Mouse (Mus musculus): Measurements from ENCODE around the gene Uba7. TPM values are rescaled to one million over a fixed set of nuclear protein-coding genes. Genes with fewer than 3 reads are reported as not detected.

Gene Uba7
- polyA plus RNA-seq, 1 experiment = 0.51 TPM

DNA sequence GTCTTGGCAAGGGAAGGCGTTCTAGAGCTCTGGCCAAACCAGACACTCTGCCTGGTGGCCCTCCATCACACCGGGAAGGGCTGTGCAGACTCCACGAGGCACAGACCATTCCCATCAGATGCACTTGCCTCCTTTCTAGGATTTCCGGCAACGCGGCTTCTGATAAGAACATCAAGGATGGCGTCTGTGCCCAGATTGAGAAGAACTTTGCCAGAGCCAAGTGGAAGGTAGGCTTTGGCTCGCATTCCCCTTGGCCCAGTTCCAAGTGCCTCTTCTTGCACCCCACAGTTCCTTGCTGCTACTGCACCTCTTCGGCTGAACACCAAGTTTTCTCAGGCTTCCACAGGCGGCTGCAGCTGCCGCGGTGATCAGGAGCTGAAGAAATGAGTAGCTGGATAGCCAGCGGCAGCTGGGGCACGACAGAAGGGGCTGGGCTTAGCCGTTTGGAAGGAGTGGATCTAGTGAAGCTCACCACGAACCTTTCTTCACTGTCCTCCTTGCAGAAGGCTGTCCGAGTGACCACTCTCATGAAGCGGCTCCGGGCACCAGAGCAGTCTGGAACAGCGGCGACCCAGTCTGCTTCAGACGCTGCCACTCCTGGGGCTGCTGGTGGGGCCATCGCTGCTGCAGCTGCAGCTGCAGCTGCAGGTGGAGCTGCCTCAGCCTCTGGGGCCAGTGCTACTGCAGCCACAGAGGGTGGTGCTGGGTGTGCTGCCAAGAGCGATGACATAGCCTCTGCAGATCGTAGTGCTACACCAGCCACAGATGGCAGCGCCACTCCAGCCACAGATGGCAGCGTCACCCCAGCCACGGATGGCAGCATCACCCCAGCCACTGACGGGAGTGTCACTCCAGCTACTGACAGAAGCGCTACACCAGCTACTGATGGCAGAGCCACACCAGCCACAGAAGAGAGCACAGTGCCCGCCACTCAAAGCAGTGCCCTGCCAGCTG is 27.8 kb upstream of the Uba7 start:
- H3K36me3 ChIP-seq (ENCODE audit: control insufficient read depth, insufficient read depth) = no peaks in the 10 kb centered on the region
- peaks cover 9% of the 10 kb centered on the region for H3K79me3 ChIP-seq (ENCODE audit: low read depth)
- H3ac ChIP-seq (ENCODE audit: control insufficient read depth, insufficient read length, low read depth) = peak overlapping the region; percentile 37
- no peak for TF ChIP-seq FOSL1 (IDR thresholded peaks at IDR 0.05; ENCODE audit: insufficient read depth, low read length, poor library complexity, severe bottlenecking)
- TF ChIP-seq MYOG (IDR thresholded peaks at IDR 0.05; ENCODE audit: control insufficient read depth, extremely low read depth, insufficient read length) = no peak
- no peak for TF ChIP-seq CEBPB (IDR thresholded peaks at IDR 0.05; ENCODE audit: low read depth)
- TF ChIP-seq MAX (IDR thresholded peaks at IDR 0.05) = no peak
- TF ChIP-seq CTCF (IDR thresholded peaks at IDR 0.05; ENCODE audit: control insufficient read depth, insufficient read depth, insufficient read length) = no peak
- no peak for TF ChIP-seq USF1 (IDR thresholded peaks at IDR 0.05; ENCODE audit: low read depth)
- TF ChIP-seq MYOD1 (IDR thresholded peaks at IDR 0.05; ENCODE audit: control insufficient read depth, insufficient read length, low read depth) = no peak
- H3K4me3 ChIP-seq (ENCODE audit: insufficient read depth, poor library complexity, severe bottlenecking) = no peak overlapping the region
- H3K79me2 ChIP-seq (ENCODE audit: control insufficient read depth, insufficient read depth) = peaks cover 18% of the 10 kb centered on the region
- H3K27me3 ChIP-seq (ENCODE audit: control insufficient read depth, insufficient read depth, insufficient read length) = no peaks in the 10 kb centered on the region

DNA sequence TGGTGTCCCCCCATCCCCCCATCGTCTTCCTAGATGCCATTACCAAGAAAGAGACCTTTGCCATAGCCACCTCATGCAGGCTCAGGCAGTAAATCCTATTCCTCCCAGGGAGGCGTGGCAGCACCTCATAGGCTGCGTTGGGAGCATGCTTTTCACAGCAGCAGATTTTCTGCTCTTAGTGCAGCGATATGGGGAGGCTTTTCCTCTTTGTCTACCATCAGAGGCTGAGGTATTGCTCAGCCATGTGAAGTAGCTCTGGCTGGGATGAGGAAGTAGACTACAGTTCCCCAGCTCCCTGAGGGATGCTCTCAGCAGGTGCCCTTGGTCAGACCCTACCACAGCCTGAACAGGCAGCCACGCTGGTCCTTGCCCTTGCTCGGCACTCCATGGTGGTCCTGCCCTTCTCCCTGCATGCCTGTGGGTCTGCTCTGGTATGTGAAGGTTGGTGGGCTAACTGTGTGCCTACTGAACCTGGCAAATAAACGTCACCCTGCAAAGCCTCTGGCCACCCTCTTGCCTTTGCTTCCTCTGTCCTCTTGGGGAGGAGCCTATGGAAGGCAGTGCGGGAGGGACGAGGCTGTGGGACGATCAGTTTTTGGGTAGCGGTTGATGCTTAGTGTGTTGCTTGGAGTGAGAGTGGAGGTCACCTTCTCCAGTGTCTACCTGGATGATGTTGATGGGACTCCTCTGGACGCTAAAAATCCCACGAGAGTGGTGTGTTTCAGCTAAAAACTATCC is 26.0 kb upstream of the Uba7 start:
- H3K36me3 ChIP-seq (ENCODE audit: control insufficient read depth, insufficient read depth) = no peaks in the 10 kb centered on the region
- TF ChIP-seq MYOG (IDR thresholded peaks at IDR 0.05; ENCODE audit: control insufficient read depth, extremely low read depth, insufficient read length) = no peak
- TF ChIP-seq MAX (IDR thresholded peaks at IDR 0.05) = no peak
- TF ChIP-seq FOSL1 (IDR thresholded peaks at IDR 0.05; ENCODE audit: insufficient read depth, low read length, poor library complexity, severe bottlenecking) = no peak
- TF ChIP-seq CTCF (IDR thresholded peaks at IDR 0.05; ENCODE audit: control insufficient read depth, insufficient read depth, insufficient read length) = no peak
- no peak for TF ChIP-seq USF1 (IDR thresholded peaks at IDR 0.05; ENCODE audit: low read depth)
- no peak for TF ChIP-seq CEBPB (IDR thresholded peaks at IDR 0.05; ENCODE audit: low read depth)
- TF ChIP-seq MYOD1 (IDR thresholded peaks at IDR 0.05; ENCODE audit: control insufficient read depth, insufficient read length, low read depth) = no peak

DNA sequence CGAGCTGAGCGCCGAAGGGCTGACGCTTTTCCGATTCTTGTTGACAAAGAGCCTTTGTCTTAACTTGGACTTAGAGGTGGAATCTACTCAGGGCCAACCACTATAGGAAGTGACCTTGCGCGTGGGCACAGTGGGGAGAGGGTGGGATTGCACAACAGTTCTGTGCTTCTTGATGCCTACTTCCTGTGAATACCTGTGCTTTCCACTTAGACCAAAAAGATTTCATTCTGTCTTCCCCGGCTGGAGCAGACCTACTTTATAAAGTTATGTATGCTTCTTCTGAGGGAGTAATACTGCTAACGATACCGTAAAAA is 25.4 kb upstream of the Uba7 start, which contains the start of gene Traip:
Gene Traip, plus strand, starts transcription at position 215 of the 314 bp plus-strand sequence.
- TF ChIP-seq CTCF (IDR thresholded peaks at IDR 0.05; ENCODE audit: control insufficient read depth, insufficient read depth, insufficient read length) = no peak
- no peak for TF ChIP-seq MYOD1 (IDR thresholded peaks at IDR 0.05; ENCODE audit: control insufficient read depth, insufficient read length, low read depth)
- TF ChIP-seq MYOG (IDR thresholded peaks at IDR 0.05; ENCODE audit: control insufficient read depth, extremely low read depth, insufficient read length) = no peak
- H3K4me3 ChIP-seq (ENCODE audit: insufficient read depth, poor library complexity, severe bottlenecking) = peak within 1 kb of the TSS; percentile 78
- H3K79me3 ChIP-seq (ENCODE audit: low read depth) = peaks cover 26% of the 10 kb centered on the region
- H3K79me2 ChIP-seq (ENCODE audit: control insufficient read depth, insufficient read depth) = peaks cover 41% of the 10 kb centered on the region
- H3K36me3 ChIP-seq (ENCODE audit: control insufficient read depth, insufficient read depth) = no peaks in the 10 kb centered on the region
- H3K27me3 ChIP-seq (ENCODE audit: control insufficient read depth, insufficient read depth, insufficient read length) = no peaks in the 10 kb centered on the region
- peak within 1 kb of the TSS; percentile 80 for H3ac ChIP-seq (ENCODE audit: control insufficient read depth, insufficient read length, low read depth)

More for the DNA sequence above, 26.0 kb upstream of the Uba7 start:
- H3K79me2 ChIP-seq (ENCODE audit: control insufficient read depth, insufficient read depth) = peaks cover 36% of the 10 kb centered on the region
- H3K27me3 ChIP-seq (ENCODE audit: control insufficient read depth, insufficient read depth, insufficient read length) = no peaks in the 10 kb centered on the region
- H3K79me3 ChIP-seq (ENCODE audit: low read depth) = peaks cover 22% of the 10 kb centered on the region
- no peak overlapping the region for H3K4me3 ChIP-seq (ENCODE audit: insufficient read depth, poor library complexity, severe bottlenecking)
- H3ac ChIP-seq (ENCODE audit: control insufficient read depth, insufficient read length, low read depth) = no peak overlapping the region

DNA sequence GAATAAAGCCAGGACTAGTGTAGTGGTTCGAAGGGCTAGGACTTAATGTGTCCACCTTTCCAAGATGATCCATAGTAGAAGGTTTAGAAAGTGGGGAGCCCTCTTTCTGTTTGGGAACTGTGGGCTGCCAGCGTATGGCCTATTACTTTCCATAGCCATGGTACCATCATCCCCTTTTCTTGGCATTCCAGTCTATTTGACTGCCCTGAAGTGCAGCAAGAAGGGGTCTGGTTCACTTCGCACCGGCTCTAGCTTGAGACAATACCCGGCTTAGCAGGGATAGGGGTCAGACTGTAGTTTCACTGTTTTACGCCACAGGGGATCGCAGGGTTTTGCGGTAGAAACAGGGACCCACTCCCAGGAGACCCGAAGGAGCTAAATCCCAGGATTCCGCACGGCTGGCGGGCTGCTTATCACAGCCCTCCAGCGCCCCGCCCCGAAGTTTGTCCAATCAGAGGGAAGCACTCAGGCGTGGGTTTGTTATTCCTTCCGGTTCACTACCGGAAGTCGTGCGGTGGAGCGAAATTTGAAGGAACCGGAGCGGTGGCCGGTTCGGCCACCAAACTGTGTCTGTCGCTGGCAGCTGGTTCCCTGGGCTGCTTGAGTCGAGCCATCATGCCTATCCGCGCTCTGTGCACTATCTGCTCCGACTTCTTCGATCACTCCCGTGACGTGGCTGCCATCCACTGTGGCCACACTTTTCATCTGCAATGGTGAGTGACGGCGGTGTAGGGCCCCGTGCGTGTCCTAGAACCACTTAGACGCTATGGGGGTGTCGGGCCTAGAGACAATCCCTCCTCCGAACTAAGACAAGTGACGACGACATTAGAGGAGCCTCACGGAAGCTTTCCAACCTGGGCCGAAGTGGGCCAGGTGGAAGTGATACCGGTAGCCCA is 24.6 kb upstream of the Uba7 start:
- Histone ChIP-seq H3K27me3 (ENCODE audit: control insufficient read depth, insufficient read depth, insufficient read length) (no peaks in the 10 kb centered on the region), H3K79me3 (ENCODE audit: low read depth) (peaks cover 29% of the 10 kb centered on the region), H3K4me3 (ENCODE audit: insufficient read depth, poor library complexity, severe bottlenecking) (peak overlapping the region; percentile 78), H3K36me3 (ENCODE audit: control insufficient read depth, insufficient read depth) (no peaks in the 10 kb centered on the region), H3ac (ENCODE audit: control insufficient read depth, insufficient read length, low read depth) (peak overlapping the region; percentile 80), H3K79me2 (ENCODE audit: control insufficient read depth, insufficient read depth) (peaks cover 49% of the 10 kb centered on the region)
- TF ChIP-seq CEBPB (IDR thresholded peaks at IDR 0.05; ENCODE audit: low read depth) (no peak), USF1 (IDR thresholded peaks at IDR 0.05; ENCODE audit: low read depth) (no peak), FOSL1 (IDR thresholded peaks at IDR 0.05; ENCODE audit: insufficient read depth, low read length, poor library complexity, severe bottlenecking) (no peak), MAX (IDR thresholded peaks at IDR 0.05) (peak; percentile 82), CTCF (IDR thresholded peaks at IDR 0.05; ENCODE audit: control insufficient read depth, insufficient read depth, insufficient read length) (no peak), MYOG (IDR thresholded peaks at IDR 0.05; ENCODE audit: control insufficient read depth, extremely low read depth, insufficient read length) (no peak)
